Mouse (Mus musculus) hematopoietic stem cell, adult 5-6 weeks (primary cell): ENCODE measurements at regions not wholly inside any gene's neighbourhood (a gene's known extent, or its start where the extent isn't known, plus 50 kb on each side); places are given as distances from the start of the nearest gene placed in this dataset.

ENCODE experiments used
- ATAC-seq, 2 experiments: fragments of 125-278 bp in 1 of 2; replicated peaks in 1 of 2; 2 replicates each; pipeline ENCODE4 v1.8.0; 2016 to 2017; ENCODE audit warnings: inconsistent platforms in 2 of 2, mild to moderate bottlenecking in 2 of 2, moderate number of reproducible peaks in 2 of 2, low read depth in 1 of 2, moderate TSS enrichment in 1 of 2; ENCODE audit not compliant: low FRiP score in 2 of 2, poor library complexity in 2 of 2, severe bottlenecking in 2 of 2, insufficient read depth in 1 of 2, low TSS enrichment in 1 of 2

DNA sequence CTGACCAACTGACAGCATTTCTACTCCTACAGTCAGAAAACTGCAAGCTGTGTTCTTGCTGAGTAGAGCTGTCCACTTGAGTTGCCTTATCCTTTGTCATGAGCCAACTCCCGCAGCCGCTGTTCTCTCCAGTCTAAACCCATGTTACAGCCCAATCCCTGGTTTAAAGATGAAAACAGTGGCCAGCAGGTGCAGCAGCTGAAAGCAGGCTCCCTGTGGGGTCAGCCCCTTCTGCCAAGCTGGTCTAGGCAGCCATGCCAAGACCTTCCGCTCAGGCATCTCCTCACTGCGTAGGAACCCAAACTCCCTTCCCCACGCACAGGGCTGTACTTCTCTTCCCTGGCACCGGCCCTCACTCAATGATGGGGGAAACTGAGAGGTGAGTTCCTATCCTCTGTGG lies 279.3 kb upstream of the Npvf start:
- ATAC-seq: no peak

DNA sequence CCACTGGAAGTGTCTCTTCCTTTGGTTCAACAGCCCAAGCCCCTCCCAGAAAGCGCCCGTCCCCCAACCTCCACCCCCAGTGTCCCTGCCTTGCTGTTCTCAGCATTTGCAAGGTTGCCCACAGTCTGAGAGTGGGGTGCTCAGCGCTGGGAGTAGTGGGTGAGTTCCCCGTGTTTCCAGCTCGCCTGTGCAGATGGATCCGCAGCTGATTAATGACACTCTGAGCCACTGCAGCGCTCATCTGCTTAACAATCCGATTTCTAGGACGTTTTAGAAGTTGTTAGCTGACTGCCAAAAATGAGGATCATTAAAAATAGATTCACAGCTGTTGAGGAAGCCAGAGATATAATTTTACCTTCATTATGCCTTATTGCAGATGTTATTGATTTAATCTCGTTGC lies 280.0 kb upstream of the Npvf start:
- no peak for ATAC-seq

DNA sequence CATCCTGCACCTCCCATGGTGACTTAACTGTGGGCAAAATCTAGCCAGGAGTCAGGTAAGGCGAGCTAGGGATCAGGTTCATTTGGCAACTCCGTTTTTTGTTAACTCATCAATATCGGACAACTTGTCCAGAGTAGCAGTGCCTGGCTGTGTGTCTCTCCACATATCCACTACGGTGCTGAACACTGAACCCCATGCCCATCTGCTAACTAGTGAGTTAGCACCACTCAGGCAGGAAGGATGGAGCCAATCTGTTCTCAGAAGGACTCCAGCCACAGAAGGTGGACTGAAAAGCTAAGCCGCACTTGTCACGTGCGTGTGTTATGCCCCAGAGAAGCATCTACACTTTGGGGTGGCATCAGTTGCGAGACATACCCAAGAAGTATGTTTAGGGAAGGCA lies 282.1 kb upstream of the Npvf start:
- ATAC-seq: no peak

DNA sequence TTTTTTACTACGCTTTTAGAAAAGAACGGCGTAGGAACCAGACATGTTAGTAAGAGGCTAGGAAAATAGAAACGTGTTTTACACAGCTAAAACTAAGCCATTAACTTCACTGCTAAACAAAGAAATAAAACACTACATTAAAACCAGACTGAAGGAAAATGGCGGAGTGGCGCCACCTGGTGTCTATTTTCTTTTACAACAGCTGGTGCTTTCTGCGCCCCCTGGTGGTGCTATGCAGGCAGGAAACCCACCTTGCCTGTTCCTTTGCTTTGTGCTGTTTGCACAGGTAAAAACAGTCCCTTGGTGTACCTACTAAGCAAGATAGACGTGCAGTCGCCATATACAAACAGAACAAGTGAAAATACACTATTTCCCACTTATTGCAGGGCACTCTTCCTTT lies 282.9 kb upstream of the Npvf start:
- peak in 1 of 2 experiments; percentile 54; a peak in 3 of 4 replicates for ATAC-seq

DNA sequence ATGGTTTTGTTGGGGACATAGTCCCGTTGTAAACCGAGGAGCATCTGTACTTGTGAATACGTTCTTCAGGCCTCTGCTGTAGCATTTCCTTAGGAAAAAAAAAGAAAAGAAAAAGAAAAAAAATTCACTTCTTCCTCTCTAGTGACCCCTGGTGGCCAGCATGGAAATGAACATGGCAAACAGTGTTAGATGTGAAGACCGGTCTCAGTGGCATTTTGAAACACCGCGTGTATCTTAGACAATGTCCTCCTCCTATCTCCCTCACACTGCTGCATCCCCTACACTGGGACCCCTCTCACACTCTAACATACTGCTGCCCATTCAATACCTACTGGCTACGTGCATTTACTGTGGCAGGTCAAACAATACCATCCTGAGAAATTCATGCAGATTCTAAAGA lies 284.6 kb upstream of the Npvf start:
- peak in 1 of 2 experiments; percentile 45; a peak in 1 of 4 replicates for ATAC-seq

DNA sequence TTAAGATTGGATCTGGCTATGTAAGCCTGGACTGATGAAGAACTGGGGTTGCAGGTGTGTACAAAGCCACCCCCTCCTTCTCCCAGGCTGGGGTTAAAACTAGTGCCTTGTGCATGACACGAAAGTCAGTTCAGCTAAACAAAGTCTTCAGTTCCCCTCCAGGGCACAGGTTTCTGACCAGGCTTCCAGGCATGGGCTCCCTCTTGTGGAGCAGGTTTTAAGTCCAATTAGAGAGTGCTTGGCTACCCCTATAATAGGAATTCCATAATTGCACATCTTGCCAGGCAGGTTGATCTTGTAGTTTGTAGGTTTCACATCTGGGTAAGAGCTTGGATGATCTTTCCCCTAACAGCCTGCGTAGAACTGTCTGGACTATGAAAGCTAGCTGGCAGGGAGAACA lies 285.2 kb upstream of the Npvf start:
- peak; percentile 30 to 45; a peak in 2 of 4 replicates for ATAC-seq

DNA sequence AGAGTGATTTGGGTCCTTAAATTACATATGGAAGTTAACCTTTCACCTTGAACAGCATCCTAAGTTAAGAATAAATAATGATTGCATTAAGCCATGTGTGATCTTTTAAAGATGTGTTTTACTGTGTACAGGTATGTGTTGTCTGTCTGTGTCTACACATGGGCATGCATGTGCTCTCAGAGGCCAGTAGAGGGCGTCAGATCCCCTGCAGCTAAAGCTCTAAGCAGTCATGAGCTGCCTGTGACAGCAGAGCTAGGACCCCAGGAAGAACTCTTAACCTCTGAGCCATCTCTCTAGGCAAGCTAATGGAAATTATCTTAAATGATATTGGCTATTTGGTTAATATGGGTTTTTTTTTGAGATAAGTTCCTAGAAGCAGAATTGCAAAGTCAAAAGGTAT lies 285.9 kb upstream of the Npvf start:
- no peak for ATAC-seq

DNA sequence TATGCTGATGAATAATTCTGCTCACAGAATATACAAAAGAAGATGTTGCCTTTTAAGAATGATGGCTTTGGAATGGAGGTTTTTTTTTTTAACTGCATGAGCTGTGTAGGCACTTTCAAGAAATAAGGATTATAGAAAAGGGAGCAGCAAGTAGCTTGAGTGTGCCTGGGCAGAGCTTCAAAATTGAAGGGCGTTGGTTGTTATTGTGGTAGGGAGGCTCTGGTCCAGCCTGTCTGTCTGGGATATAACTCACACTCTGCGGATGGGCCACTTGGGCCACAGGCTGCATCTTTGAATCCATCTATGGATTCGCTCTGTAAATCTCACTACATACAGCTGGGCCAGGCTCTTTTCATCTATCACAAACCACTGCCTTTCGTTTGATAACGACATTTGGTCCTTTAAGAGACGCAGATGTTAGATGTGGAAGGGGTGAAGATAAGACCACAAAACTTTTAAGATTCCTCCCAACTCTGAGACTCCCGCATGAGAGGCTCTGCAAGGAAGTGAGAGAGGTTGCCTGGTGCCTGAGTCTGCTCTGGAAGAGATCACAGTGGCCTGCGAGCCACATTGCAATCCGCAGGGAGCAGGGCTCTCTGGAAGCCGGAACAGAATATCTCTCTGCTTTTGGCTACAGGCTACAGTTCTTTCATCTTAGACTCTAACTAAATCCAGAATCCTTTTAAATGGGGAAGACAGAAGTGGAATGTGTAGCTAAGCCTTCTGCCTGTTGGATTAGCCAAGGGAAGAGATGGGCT lies 286.6 kb upstream of the Npvf start:
- no peak for ATAC-seq

DNA sequence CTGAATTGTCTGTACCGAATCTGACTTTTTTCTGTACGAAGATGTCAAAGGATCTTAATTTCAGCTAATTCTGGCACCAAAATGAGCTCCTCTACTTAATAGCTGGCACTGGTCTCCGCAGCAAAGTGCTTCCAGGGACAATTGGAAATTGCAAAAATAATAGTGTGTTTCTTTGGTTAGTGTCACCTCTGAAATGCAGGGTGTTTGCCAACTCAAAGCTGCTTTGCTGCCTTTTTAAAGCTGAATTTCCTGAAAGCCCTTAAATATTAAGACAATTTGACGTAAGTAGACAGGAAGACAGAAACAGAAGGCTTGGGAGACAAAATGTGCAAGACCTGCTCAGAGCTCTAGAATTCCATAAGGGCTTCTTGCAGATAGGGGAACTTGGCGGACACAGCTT lies 288.5 kb upstream of the Npvf start:
- no peak for ATAC-seq

DNA sequence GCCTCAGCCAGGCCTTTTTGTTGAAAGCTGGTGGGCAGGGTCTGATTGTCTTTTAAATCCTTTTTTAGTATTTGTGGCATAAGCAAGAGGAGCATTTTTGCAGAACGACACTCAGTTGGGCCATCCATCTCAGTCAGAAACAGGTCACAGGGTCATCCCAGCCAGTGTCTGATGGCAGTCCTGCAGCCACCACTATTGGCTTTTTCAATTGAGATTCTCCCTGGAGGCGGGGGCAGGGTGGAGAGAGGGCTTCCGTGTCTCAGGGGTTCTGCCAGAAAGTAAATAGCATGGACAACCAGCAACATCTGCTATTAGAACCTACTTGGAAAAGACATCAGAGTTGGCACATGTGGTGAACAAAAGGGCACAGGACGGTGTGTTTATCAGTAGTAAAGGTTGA lies 293.8 kb upstream of the Npvf start:
- ATAC-seq: no peak

DNA sequence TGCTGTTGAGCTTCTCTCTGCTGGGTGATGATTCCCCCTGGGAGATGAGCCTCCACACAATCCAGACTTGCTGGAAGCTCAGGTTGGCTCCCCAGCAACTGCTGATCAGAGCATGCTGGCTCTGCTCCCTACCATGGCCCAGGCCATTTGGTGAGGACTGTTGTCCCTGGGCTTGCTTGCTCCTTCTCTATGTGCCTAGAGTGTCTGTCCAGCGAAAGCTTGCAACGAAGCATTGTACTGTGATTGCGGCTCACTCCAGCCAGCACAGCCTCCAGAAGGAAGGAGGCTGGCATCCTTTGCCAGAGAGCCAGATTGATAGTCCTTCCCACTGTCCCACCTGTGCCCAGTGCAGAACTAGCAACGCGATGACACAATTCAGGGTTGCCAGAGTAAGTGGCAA lies 295.1 kb upstream of the Npvf start:
- ATAC-seq: no peak

DNA sequence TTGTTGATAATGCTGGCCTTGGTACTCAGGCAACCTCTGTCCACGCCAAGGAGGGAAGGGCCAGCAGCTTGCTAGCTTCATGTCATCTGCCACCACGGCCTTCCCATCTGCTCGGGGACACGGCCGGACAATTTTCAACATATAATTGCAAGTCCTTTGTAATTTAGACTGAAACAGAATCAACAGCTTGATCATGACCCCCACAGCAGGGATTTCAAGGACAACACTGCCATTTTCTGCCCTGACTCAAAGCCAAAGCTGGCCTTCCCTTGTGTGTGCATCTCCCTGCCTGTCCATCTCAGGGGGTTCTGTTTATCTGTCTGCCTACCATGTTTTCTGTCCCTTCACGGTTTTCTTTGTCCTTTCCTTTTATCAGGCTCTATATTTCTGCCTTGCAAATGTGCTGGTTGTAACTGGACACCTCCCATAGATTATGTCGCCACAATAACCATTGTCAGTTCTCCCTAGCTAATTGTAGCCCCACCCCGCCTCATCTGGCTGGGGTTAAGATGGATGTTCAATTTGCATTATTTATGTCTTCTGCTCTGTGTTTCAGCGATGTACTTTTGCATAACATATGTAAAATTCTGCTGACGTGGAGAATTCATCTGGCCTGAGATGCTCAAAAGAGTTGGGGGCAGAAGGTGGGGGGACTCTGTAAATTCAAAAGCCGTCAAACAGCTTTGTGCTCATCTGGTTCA lies 295.8 kb upstream of the Npvf start:
- no peak for ATAC-seq

DNA sequence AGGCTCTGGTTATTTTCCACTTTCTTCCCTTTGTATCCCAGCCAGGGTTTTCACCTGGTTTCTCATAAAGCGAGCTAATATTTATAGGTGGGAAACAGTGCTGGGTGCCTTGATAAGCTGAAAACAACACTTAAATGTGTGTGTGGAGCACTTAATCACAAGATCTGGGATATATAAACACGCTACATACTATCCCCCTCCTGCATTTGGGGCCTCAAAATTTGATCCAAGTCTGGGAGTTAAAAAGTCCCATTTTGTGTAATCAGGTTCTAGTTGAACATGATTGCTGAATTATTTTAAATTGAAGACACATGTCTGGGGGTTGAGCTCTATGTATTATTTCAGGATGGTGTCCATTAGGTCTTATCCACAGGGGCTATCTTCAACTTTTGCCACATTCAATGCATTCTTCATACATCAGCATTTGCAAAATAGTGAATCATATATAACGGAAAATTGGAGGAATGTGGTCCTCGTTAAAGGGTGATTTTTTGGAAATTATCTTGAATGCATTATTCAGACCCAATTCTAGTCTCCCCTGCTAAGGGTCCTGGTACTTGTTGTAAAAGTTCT lies 303.2 kb upstream of the Npvf start:
- ATAC-seq: no peak

DNA sequence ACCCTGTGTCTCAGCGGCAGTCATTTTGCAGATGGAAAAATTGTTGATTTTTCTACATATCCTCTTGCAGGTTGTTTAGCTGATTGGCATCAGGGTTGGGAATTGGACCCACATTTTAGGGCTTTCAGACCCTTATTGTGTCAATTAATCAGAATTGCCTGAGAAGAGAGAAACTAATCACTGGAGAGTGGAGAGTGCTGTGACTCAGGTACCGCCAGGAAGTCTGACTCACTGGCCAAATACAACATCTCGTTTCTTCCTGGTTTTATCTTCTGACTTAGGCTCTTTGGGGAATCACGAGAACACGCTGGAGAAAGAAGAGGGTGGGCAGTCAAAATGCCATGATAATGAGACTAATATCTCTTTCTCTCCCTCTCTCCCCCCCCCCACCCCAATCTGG lies 306.1 kb upstream of the Npvf start:
- no peak for ATAC-seq

DNA sequence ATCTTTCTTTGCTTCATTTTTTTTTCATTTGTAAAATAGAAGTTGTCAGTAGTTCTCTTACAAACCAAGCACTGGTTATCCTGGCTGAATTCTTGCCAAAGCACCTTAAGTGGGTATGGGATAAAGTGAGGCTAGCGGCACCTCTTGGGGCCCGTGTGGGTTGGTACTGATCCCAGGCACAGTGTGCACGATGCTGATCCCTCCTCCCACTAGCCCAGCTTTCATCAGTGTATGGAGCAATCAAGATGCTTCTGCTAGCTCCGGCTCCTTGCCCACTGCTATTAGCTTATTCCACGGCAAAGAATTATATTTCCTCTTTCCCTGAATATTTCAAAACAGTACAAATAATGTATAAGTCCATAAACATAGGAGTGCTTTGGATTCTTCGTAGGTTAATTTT lies 307.4 kb upstream of the Npvf start:
- no peak for ATAC-seq

DNA sequence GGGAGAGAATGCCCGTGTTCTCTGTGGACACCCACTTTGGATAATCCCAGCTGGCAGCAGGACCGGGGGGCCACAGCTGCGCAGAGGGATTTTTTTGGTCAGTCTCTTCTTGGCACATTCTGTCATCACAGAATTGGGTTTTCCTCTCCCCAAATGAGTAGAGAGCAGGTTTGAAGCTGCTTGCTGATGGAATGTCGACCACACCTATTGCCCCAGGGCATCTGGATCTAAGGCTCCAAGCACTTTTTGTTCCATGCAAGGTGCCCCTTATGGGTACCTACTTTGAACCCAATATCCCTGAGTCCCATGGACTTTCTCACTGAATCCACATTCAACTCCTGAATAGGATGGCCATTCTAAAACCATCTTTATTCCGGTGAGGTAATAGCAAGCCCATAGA lies 314.3 kb upstream of the Npvf start:
- no peak for ATAC-seq

DNA sequence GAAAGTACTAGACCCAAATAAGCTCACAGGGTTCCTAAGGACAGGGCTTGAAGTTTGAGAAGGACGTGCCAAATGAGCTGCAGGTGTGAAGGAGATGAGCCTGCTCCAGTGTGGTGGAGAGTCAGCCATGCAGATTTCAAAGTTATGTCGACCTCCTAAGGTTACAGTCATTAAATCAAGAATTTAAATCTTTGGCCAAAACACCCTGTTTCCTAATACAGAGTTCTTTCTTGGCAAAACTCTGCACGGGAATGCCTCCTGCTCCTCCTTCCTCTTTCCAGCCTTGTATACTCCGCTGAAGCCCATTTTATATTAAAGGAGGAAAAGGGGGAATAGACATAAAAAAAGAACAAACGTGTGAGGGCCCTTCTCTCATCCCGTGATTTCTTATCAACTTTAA lies 315.1 kb upstream of the Npvf start:
- ATAC-seq: no peak

DNA sequence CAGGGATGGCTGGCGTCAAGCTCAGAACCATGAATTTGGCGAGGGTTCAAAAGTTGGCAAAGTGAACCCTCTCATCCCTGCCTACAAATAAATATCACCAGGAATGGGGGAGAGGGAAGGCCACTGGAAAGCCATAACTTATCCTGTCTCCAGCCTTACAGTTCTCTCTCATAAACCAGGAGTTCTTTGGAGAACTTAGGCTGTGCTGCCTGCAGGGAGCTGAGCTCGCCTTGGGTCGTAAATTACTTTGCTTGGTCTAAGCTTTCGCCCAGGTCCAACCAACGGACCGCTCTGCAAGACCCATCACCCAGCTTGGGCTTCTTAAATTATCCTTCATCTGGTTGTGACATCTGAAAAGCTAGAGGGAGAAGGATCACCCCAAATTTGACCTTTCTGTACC lies 315.8 kb upstream of the Npvf start:
- ATAC-seq: no peak

DNA sequence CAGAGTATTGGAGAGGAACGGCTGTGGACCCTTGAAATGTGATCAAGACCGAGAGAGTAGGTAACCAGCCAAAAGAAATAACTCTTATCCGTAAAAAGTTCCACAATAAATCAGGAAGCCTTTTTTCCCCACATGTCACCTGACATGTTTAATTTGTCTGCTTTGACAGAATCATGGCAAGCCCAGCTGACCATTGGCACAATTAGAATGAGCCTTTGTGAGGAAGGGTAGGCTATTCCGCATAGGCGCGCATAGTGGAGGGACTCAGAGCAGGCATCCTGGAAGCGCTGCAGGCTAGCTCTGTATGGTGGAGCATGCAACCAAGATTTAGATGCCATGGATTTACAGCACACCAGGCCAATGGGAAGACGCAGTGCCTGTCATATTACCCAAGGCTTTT lies 316.5 kb upstream of the Npvf start:
- no peak for ATAC-seq
